Mouse (Mus musculus): ENCODE data around the gene Phox2b.

The Phox2b gene

DNA sequence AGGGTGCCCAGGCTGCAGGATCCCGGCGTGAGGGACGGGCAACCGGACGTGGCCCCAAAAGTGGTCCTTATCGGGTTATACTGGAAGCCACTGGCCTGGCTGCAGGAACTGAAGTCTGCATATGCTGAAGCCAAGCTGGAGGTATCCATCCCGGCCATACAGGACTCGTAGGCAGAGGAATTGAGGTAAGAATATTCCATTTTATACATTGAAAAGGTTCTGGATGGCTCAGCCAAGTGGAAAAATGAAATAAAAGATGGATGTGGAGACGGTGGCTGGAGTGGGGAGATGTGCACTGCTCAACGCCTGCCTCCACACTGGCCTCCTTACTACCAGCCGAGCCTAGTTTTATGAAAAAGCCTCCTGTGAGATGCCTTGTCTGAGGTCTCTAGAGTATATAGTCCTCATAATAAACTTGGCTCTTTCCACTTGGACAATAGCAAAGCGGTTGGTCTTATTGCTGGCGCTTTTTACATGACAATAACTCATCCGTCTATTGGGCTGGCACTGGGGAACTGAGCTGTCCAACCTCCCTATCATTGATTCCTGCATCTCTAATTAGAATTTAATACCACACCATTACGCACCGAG, at the start of gene Phox2b:
Gene Phox2b, minus strand, starts transcription at position 569 of the 591 bp plus-strand sequence.
- in situ Hi-C loops (cut with MboI, MseI), result no loop called here

DNA sequence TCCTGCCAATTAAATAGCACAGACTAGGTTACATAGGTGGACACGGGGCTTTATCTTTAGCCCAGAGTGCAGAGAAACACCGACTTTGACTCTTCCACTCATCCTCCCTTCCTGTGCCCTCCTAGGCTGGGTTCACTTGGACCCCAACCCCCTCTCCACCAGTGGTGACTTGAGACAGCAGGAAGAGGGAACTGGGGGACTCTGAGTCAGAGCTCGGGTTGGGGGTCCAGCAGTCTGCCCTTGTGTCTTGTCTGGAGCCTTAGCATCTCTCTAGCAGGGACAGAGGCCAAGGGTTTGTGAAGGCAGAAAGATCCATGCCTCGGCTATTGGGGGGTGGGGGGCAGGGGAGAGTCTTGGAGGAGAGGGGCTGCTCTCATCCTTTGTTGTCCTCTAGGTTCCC, 43.5 kb upstream of the Phox2b start:
- in situ Hi-C loops (cut with MboI, MseI), result no loop called here

- in situ Hi-C loops (cut with MboI, MseI), result no loop called here
Measured at GRCm38 (mm10) chr5:67139052-67140015, 40.2 kb upstream of the Phox2b start.

DNA sequence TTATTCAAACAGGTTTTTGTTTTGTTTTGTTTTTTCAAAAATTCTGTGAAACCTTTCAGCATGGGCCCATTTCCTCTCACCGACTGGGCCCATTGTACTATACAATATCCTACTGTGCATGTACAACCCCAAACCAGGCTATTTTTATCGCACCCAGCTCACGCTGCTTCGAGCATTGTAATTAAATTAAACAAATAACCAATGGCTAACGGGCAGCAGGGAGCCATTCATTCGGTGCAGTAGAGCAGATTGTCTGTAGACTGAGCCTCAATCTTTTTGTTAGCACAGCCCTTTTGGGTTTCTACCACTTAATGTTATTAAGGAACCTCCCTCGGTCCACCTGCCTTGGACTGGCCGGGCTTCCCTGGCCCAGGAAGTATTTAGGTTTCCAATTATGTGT, 39.5 kb upstream of the Phox2b start:
- in situ Hi-C loops (cut with MboI, MseI), result no loop called here

DNA sequence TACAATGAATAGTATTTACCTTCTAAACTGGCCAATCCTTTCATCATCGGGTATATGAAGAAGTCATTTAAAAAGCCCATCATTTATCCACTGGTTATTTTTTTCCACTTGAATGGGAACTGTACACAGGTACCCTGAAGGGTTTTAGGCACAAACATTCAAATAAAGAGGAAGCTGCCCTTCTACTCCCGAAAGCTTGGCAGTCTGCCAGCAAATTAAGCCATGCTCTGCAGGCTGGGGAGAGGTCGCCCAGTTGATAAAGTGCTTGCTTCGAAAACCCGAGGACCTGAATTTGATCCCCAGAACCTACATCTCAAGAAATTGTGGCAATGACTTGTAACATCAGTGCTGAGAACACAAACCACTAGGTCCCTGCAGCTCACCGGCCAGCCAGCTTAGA, 35.6 kb upstream of the Phox2b start:
- in situ Hi-C loops (cut with MboI, MseI), result no loop called here

DNA sequence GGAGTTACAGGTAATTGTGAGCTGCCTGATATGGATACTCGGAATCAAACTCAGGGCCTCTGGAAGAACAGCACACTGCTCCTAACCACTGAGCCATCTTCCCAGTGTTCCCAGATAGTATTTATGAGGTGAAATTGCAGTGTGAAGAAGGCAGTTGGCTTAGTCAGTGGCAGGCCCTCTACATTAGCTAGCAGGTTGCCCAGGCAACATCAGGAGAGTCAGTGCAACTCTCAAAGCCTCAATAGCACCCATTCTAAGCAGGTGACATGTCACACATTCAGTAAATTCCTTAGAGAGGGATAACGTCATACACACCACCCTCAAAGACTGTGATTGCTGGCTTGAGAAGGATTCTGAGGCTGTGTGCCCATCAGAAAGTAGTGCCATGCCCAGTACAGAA, 32.6 kb upstream of the Phox2b start:
- in situ Hi-C loops (cut with MboI, MseI), result no loop called here

- in situ Hi-C loops (cut with MboI, MseI), result no loop called here
Measured at GRCm38 (mm10) chr5:67106261-67106660, 7.2 kb upstream of the Phox2b start.

DNA sequence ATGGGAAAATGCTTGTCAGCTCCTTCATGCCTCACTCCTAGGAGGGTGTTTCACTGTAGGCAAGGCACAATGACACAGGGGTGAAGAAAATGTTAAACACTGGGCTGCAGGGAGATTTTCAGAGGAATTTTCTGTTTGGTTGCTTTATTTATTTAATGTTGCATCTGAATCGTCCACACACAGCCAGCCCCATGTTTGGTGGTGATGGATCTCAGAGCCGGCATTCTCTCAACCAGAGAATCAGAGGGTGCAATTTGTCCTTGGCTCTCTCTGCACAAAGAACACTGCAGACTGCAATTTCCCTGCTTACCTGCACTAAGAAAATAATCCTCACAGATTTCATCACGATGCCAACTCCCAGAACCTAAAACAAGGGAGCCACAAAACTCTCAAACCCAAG, 3.9 kb upstream of the Phox2b start:
- in situ Hi-C loops (cut with MboI, MseI), result no loop called here

GRCm38 (mm10) chr5:67101793-67102600, 2.9 kb upstream of the Phox2b start:
- in situ Hi-C loops (cut with MboI, MseI), result no loop called here

DNA sequence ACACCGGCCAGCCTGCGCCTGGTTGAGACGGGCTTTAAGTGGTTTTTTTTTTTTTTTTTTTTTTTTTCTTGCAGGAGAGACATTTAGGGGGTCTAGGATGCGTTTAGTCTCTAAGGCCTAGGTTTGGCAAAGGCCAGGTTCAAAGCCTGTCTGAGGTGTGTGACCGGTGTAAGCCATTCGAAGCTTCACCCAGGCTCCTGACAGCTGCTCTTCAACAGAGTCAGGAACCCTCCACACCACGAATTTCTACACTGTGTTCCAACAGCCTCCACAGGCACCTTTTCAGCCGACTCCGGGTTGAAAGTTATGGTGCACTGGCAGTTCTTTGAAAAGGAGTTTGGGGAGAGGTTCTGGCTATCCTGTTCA, 2.3 kb upstream of the Phox2b start:
- in situ Hi-C loops (cut with MboI, MseI), result no loop called here

DNA sequence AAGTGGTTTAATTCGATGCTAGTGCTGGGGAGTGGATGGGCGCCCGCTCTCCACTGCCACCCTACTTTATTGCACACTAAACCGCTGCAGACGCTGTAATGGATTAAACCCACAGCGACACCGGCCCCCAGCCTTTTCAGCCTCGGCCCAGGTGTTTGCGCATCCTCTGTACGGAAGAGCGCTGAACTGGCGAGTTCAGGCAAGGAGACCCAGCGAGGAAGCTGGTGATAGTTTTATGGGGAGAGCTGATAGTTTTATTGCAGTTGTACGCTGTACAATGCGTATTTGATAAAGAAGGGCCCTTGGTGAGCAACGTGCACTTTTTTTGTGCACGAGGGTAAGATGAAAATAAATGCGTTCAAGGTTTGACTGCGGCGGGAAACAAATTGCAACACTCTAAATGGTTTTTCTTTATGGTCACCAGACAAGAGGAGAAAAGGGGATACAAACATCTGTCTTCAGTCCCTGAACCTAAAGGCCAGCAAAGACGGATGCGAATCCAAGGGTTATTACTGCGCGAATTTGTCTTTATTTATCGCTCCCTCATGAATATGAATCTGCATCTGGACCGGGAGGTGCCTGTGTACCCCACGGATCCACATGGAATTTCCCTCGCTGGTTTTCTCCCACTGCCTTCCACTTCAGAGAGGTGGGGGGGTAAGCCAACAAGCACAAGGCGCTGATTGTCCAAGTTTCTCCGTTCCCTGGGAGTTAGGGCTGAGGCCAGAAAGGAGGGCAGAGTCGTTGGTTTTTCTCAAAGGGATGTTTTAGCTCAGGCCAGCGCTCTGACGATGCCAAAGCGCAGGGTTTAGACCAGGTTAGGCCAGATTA, 1.7 kb upstream of the Phox2b start:
- in situ Hi-C loops (cut with MboI, MseI), result no loop called here

GRCm38 (mm10) chr5:67099393-67100271, 531 bp upstream of the Phox2b start:
- in situ Hi-C loops (cut with MboI, MseI), result no loop called here

DNA sequence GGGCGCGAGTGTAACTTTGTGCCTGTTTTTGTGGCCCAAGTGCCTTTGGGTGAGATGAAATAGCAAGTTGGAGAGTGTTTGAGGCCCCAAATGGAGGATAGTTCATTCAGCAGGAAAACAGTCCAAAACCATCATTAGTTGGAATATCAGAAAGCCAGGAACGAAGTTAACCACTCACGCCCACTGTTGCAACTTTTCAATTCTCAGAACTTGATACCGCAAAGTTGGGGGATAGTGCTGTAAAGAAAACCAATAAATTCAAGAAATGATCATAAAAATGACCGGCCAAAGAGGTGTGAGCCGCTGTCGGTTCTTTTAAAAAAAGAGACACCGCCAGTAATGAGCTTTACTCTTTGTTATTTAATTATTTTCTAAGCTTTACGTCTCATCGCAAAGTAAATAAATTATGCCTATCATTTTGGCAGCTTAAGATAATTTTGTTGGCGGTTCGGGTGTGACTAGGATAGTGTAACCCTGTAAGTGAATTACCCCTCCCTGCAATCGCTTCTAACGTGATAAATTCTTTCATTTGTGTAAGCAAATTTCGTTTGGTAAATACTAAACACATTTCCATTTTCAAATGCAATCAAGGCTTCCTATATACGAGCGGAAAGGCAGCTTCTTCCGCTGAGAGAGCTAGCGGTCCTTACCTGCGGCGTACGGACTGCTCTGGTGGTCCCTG, 909 bp downstream of the Phox2b start:
- in situ Hi-C loops (cut with MboI, MseI), result no loop called here

DNA sequence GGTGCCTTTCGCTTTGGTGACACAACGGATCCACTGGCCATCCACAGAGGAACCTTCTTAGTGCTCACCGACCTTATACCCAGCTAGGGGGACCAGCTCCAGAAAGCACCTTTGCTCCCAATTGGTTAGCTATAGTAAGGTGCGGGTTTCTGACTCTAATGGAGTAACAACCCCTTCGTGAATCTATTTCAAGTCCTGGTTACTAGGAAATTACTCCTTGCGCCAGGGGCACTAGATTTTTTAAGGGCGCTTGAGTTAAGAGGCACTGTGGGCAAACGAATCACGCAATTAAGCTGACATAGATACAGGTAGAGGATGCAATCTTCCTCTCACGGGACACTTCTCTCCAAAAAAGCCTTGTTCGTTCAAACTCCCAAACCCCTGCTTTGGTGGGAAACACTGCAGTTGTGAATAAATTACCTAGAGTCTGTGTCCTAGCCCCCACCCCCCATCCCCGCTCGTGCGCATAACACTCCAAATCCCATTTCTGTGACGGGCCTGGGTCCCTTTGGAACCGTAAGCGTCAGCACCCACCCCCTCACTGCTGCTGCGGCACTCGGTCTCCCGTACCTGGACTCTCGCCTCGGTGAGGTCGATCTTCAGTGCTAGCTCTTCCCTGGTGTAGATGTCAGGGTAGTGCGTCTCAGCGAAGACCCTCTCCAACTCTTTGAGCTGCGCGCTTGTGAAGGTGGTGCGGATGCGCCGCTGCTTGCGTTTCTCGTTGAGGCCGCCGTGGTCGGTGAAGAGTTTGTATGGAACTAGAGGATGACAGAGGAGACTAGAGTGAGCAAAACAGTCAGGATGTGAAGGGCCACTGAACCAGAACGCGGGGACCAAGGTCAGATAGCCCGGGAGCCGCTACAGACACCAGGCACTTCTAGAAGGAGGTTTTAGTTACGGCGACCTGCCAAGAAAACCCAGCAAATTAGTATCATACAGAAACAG, 1.7 kb downstream of the Phox2b start:
- in situ Hi-C loops (cut with MboI, MseI), result no loop called here

DNA sequence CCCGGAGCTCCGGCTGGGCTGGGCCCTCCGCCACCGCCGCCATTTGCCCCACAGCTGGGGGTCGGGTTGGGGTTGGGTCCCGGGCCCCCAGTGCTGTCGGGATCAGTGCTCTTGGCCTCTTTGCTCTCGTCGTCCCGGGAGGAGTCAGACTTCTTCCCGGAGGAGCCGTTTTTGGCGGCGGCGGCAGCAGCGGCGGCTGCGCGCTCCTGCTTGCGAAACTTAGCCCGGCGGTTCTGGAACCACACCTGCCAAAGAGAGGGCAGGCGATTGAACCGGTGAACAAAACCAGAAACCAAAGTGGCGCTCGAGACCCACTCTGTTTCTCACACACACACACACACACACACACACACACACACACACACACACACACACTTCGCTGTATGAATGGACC, 2.7 kb downstream of the Phox2b start:
- in situ Hi-C loops (cut with MboI, MseI), result no loop called here

GRCm38 (mm10) chr5:67095651-67096377, 3.3 kb downstream of the Phox2b start:
- in situ Hi-C loops (cut with MboI, MseI), result no loop called here

GRCm38 (mm10) chr5:67095153-67095552, 3.9 kb downstream of the Phox2b start:
- in situ Hi-C loops (cut with MboI, MseI), result no loop called here

DNA sequence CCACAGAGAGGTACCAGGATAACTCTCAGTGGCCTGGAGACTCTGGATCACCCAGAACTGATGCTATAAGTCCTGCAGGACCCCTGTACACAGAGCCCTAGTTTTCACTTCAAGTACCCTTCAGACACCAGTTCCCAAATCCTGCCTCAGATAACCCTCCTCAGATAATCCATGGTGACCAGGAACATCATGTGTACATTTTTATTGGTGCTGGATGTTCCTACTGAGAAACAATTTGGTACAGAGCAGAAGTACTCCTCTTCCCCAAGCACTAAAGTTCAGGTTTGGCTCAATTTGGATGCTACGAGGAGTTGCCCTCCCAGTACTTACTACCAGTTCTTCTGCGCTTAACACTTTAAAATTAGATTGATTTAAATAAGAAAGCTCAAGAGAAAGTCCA, 5.1 kb downstream of the Phox2b start:
- in situ Hi-C loops (cut with MboI, MseI), result loop anchor here (5.0 kb wide), 1 partner anchor 138 kb away; no protein-coding TSS in a partner anchor

Measured in T-helper 2 cell (primary cell).